Mouse (Mus musculus) lung, postnatal 0 days (tissue): ENCODE data around the gene Gm38431.

Source experiments
- CTCF ChIP-seq: IDR thresholded peaks from 2 replicates; pipeline ENCODE4 v1.5.1; 2016; ENCODE audit warnings: antibody characterized with exemption, mild to moderate bottlenecking
- EP300 ChIP-seq: IDR thresholded peaks from 2 replicates; pipeline ENCODE4 v1.6.1; 2016; ENCODE audit warnings: antibody characterized with exemption, mild to moderate bottlenecking, control low read depth

GRCm38 (mm10) chr9:21031251-21031895 is 60.4 kb downstream of the Gm38431 start:
- no peak for TF ChIP-seq CTCF
- no peak for TF ChIP-seq EP300
